Mouse (Mus musculus) adipocyte (in vitro differentiated cells): ENCODE measurements around the gene Myo1b.

Source experiments
- DNase-seq: peaks from one replicate; pipeline ENCODE4 v3.0.0-alpha.2; 2016; ENCODE audit warnings: low spot score

Gene Myo1b

GRCm38 (mm10) chr1:51789269-51789668 is 126.6 kb downstream of the Myo1b start:
- DNase-seq, result peak; percentile 53

GRCm38 (mm10) chr1:51782091-51782490 is 133.8 kb downstream of the Myo1b start:
- no peak for DNase-seq

GRCm38 (mm10) chr1:51780357-51780756 is 135.5 kb downstream of the Myo1b start:
- DNase-seq, result peak; percentile 69

GRCm38 (mm10) chr1:51778241-51778640 is 137.6 kb downstream of the Myo1b start:
- no peak for DNase-seq

- no peak for DNase-seq
Measured at GRCm38 (mm10) chr1:51770504-51770871, 145.4 kb downstream of the Myo1b start.

- peak; percentile 43 for DNase-seq
Measured at GRCm38 (mm10) chr1:51769815-51770503, 145.9 kb downstream of the Myo1b start.

GRCm38 (mm10) chr1:51766271-51766670 is 149.6 kb downstream of the Myo1b start:
- DNase-seq, result no peak

GRCm38 (mm10) chr1:51765156-51765555 is 150.7 kb downstream of the Myo1b start:
- no peak for DNase-seq

GRCm38 (mm10) chr1:51759657-51760056 is 156.2 kb downstream of the Myo1b start:
- peak; percentile 93 for DNase-seq

GRCm38 (mm10) chr1:51758326-51759109 is 157.4 kb downstream of the Myo1b start:
- DNase-seq, result peak; percentile 29

- peak; percentile 64 for DNase-seq
Measured at GRCm38 (mm10) chr1:51753621-51754020, 162.2 kb downstream of the Myo1b start.

- DNase-seq, result peak; percentile 62
Measured at GRCm38 (mm10) chr1:51751006-51751405, 164.9 kb downstream of the Myo1b start.

- DNase-seq, result peak; percentile 82
Measured at GRCm38 (mm10) chr1:51748306-51748705, 167.6 kb downstream of the Myo1b start.

GRCm38 (mm10) chr1:51747494-51747893 is 168.4 kb downstream of the Myo1b start:
- peak; percentile 69 for DNase-seq

GRCm38 (mm10) chr1:51746711-51747240 is 169.1 kb downstream of the Myo1b start:
- no peak for DNase-seq

GRCm38 (mm10) chr1:51743756-51744425 is 172.0 kb downstream of the Myo1b start:
- DNase-seq, result peak; percentile 67

- no peak for DNase-seq
Measured at GRCm38 (mm10) chr1:51742586-51742985, 173.3 kb downstream of the Myo1b start.

- peak; percentile 50 for DNase-seq
Measured at GRCm38 (mm10) chr1:51740626-51741231, 175.1 kb downstream of the Myo1b start.

- DNase-seq, result no peak
Measured at GRCm38 (mm10) chr1:51739252-51739852, 176.5 kb downstream of the Myo1b start.

- peak; percentile 54 for DNase-seq
Measured at GRCm38 (mm10) chr1:51736822-51737221, 179.0 kb downstream of the Myo1b start.

- no peak for DNase-seq
Measured at GRCm38 (mm10) chr1:51734721-51735120, 181.2 kb downstream of the Myo1b start.

- DNase-seq, result no peak
Measured at GRCm38 (mm10) chr1:51729407-51729806, 186.5 kb downstream of the Myo1b start.
